Mouse (Mus musculus) embryonic fibroblast, embryonic 13.5 days (primary cell): ENCODE data around the gene Dctn1. TPM values are rescaled to one million over a fixed set of nuclear protein-coding genes. Genes with fewer than 3 reads are reported as not detected.

Source experiments
- H3K27ac ChIP-seq: 2 replicates; pipeline ENCODE4 v1.5.1; 2012; ENCODE audit warnings: low read length, control low read depth, inconsistent platforms; ENCODE audit not compliant: insufficient read depth
- H3K4me1 ChIP-seq: 2 replicates; pipeline ENCODE4 v1.6.1; 2011; ENCODE audit warnings: low read length; ENCODE audit not compliant: control insufficient read depth, insufficient read depth
- H3K4me3 ChIP-seq: 2 replicates; pipeline ENCODE4 v1.5.1; 2011; ENCODE audit warnings: mild to moderate bottlenecking, control low read depth, low read length; ENCODE audit not compliant: insufficient read depth
- CTCF ChIP-seq: IDR thresholded peaks from 2 replicates; pipeline ENCODE4 v1.5.1; 2011; ENCODE audit warnings: mild to moderate bottlenecking, control low read depth, low read length, moderate library complexity, borderline replicate concordance; ENCODE audit not compliant: insufficient read depth
- POLR2A ChIP-seq: IDR thresholded peaks from 2 replicates; pipeline ENCODE4 v1.6.1; 2011; ENCODE audit warnings: low read depth, mild to moderate bottlenecking, control low read depth, low read length, moderate library complexity
- polyA plus RNA-seq: library from polyadenylated mRNA; stranded (reverse); fragments of >200 nt; gene quantifications from 2 replicates; pipeline ENCODE4 v1.2.4, GENCODE M21; 2011; ENCODE audit warnings: low read depth; ENCODE audit not compliant: missing spikeins, insufficient read length

The Dctn1 gene
- polyA plus RNA-seq, 1 experiment: 92.5 TPM

GRCm38 (mm10) chr6:83185895-83186861, 20.5 kb downstream of the Dctn1 start:
- Histone ChIP-seq H3K4me1 (no peaks in the 10 kb centered on the region; the same call in 1 of the 2 replicates), H3K27ac (no peak overlapping the region), H3K4me3 (no peak overlapping the region)
- no peak for TF ChIP-seq POLR2A
- TF ChIP-seq CTCF: no peak

DNA sequence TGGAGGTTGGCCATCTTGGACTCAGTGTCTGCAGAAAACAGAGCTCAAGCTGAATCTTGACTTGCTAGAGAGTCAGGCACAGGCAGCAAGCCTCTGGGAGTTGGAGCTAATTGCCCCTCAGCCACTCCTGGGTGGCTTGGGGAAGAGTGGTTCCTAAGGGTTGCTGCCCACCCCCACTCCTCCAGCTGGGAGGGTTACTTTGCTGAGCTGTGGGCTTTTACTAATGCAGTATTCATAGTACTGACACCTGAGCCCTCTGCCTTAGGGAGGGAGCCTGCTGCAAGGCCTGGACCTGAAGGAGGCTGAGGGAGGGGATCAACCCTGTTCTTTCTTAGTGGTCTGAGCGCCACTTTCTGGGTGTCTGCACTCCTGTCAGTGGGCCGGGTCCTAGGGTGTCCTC, 21.2 kb downstream of the Dctn1 start:
- Histone ChIP-seq H3K4me3 (no peak overlapping the region), H3K4me1 (no peaks in the 10 kb centered on the region; the same call in 1 of the 2 replicates), H3K27ac (no peak overlapping the region)
- TF ChIP-seq POLR2A (no peak), CTCF (no peak)

- no peaks in the 10 kb centered on the region for H3K4me1 ChIP-seq
- no peak overlapping the region for H3K4me3 ChIP-seq
- TF ChIP-seq POLR2A: no peak
- TF ChIP-seq CTCF: no peak
- H3K27ac ChIP-seq: no peak overlapping the region
Measured at GRCm38 (mm10) chr6:83193571-83193970, 27.9 kb downstream of the Dctn1 start.

- Histone ChIP-seq H3K4me3 (no peak overlapping the region), H3K4me1 (no peaks in the 10 kb centered on the region), H3K27ac (no peak overlapping the region)
- TF ChIP-seq CTCF: no peak
Measured at GRCm38 (mm10) chr6:83197345-83198004, 31.8 kb downstream of the Dctn1 start.

GRCm38 (mm10) chr6:83203320-83203719, 37.6 kb downstream of the Dctn1 start:
- TF ChIP-seq POLR2A: no peak
- TF ChIP-seq CTCF: no peak
- H3K27ac ChIP-seq: no peak overlapping the region

DNA sequence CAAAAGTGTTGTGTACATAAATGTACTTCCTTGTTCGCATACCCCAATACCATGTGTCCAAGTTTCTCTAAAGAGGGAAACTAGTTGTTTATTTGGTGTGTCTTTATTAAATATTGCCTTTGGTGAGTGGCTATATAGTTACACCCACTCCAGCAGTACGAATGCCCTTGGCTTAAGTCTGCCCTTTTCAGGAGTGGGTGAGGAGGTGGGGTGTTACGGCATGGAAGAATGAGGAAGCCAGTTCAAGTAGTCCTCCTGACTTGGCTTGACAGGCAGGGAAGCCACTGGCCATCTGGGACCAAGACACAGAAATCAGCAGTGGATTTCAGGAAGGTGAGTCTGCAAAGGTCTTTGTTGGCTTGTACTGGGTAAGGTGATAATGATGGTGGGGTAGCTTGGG, 40.1 kb downstream of the Dctn1 start:
- no peak overlapping the region for H3K4me3 ChIP-seq
- TF ChIP-seq POLR2A (no peak), CTCF (no peak)
- no peaks in the 10 kb centered on the region for H3K4me1 ChIP-seq
- H3K27ac ChIP-seq: no peak overlapping the region

More at GRCm38 (mm10) chr6:83203320-83203719, 37.6 kb downstream of the Dctn1 start:
- H3K4me1 ChIP-seq: no peaks in the 10 kb centered on the region
- no peak overlapping the region for H3K4me3 ChIP-seq

DNA sequence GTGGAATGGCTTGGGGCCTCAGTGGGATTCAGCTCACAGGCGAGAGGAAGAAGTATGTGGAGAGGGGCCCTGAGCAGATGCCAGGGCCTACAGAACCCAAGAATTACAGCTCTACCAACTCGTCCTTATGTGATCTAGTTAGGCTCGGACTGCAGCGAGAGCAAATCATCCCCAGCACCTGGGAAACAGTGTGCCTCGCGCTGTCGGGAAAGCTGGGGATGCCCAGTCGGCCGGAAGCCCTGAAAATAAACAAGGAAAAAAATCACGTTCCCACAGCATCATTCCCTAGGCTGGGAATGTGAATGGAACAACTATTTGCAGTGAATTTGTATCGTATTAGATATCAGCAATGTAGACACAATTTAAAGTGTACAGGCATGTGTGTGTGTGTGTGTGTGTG, 40.6 kb downstream of the Dctn1 start:
- H3K4me3 ChIP-seq: no peak overlapping the region
- no peak overlapping the region for H3K27ac ChIP-seq
- no peak for TF ChIP-seq POLR2A
- no peaks in the 10 kb centered on the region for H3K4me1 ChIP-seq

DNA sequence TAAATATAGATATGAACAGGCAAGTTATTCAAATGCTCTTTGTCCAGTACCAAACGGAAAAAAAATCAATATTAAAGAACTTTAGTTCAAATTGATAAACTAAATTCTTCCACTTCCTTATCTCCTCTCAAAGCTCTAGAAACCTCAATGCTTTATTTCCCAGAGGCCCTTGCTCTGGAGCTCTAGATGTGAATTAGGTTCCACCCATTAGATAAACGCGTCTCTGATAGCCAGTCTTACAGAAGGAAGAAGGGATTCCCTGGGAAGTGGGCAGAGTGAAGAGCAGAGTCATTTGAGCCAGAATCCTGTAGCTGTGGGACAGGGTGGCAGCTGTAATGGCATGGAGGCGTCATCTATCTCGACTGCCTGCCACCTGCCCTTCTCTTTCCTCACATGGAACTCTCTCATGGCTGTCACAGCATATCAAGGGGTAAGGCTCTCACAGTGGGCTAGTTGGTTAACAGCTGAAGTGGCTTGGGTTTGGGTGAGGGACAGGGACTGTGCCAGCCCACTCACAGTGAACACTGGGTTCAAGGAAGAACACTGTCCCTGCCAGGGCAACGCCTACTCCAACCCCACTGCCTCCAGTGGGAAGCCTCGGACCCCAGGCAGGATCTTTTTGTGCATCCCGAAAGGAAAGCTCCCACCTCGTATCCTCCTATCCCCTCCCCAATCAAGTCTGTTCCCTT, 41.8 kb downstream of the Dctn1 start:
- H3K27ac ChIP-seq: no peak overlapping the region
- H3K4me3 ChIP-seq: no peak overlapping the region
- H3K4me1 ChIP-seq: no peaks in the 10 kb centered on the region
- TF ChIP-seq CTCF (no peak), POLR2A (no peak)

DNA sequence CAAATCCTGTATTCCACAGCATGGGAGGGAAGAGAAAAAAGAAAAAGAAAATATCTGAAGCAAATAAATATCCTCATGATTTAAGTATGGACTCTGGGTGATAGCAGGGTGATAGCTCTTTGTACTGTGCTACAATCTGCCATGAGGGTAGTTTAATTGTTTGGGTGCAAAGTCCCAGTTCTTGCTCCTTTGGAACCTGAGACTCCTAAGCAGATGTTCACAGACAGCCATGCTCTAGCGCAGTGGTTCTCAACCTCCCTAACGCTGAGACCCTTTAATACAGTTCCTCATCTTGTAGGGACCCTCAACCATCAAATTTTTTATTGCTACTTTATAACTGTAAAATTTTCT, 42.3 kb downstream of the Dctn1 start:
- no peaks in the 10 kb centered on the region for H3K4me1 ChIP-seq
- TF ChIP-seq POLR2A (no peak), CTCF (no peak)
- no peak overlapping the region for H3K27ac ChIP-seq

More for the DNA sequence above, 42.3 kb downstream of the Dctn1 start:
- H3K4me3 ChIP-seq: no peak overlapping the region
